Mouse (Mus musculus): ENCODE results near the gene Dnajc30. TPM values are rescaled to one million over a fixed set of nuclear protein-coding genes. Genes with fewer than 3 reads are reported as not detected.

Dnajc30 gene
- polyA plus RNA-seq, 1 experiment: 7.9 TPM

DNA sequence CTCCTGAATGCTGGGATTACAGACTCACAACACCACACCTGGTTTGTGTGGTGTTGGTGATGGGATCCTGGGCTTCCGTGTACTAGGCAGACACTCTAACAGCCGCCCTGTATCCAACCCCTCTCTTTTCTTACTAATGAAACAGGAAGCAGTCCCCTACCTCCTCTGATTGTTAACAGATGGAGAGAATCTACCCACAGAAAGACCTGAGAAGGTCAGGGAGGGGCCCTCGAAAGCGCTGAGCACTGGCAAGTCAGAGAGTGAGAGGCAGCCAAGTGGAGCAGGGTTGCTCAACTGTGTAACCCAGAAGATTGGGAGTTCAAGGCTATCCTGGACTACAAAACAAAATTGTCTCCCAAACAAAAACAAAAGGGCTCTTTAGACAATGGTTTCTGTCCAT lies 22.9 kb downstream of the Dnajc30 start:
- H3K9ac ChIP-seq (ENCODE audit: low read depth, poor library complexity, severe bottlenecking): no peak overlapping the region
- peaks cover 1% of the 10 kb centered on the region for H3K27me3 ChIP-seq (ENCODE audit: control insufficient read depth, insufficient read depth, low read length, poor library complexity, severe bottlenecking)
- TF ChIP-seq POLR2A (IDR thresholded peaks at IDR 0.05; ENCODE audit: insufficient read depth, low read length): no peak
- no peak for TF ChIP-seq EP300 (IDR thresholded peaks at IDR 0.05; ENCODE audit: insufficient read depth, low read depth, low read length)
- no peak for TF ChIP-seq CTCF (IDR thresholded peaks at IDR 0.05; ENCODE audit: low read depth, low read length)
- no peak overlapping the region for H3K4me3 ChIP-seq (ENCODE audit: low read depth, low read length)
- H3K9me3 ChIP-seq (replicated peaks; ENCODE audit: control insufficient read depth, insufficient read depth, low read length, poor library complexity, severe bottlenecking): no peaks in the 10 kb centered on the region
- no peak overlapping the region for H3K27ac ChIP-seq (ENCODE audit: insufficient read depth, low read length)
- no peaks in the 10 kb centered on the region for H3K4me1 ChIP-seq (ENCODE audit: control insufficient read depth, insufficient read depth, low read length)
- H3K36me3 ChIP-seq (ENCODE audit: control insufficient read depth, insufficient read depth, low read length, poor library complexity, severe bottlenecking): no peaks in the 10 kb centered on the region

DNA sequence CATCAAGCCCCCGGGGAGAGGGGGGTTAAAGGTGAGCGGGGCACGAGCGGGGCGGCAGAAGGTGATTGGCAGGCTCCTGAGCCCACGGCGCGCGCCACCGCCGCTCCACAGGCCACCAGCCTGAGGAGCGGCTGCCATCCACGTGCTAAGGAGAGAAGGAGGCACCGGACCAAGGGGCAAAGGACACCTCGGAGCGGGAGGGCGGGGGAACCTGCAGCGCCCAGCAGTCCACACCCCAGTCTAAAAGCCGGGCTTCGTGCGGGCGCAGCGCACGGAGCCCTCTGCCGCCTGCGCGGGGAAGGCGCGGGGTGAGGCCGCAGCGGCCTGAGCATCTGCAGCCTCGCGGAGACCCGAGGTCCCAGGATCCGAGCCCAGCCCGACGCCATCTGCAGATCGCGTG lies 25.7 kb downstream of the Dnajc30 start, which contains the start of gene Mlxipl:
Mlxipl (plus strand) TSS at position 238 of the 400 bp plus-strand sequence.
- Histone ChIP-seq H3K9me3 (replicated peaks; ENCODE audit: control insufficient read depth, insufficient read depth, low read length, poor library complexity, severe bottlenecking) (no peaks in the 10 kb centered on the region), H3K27me3 (ENCODE audit: control insufficient read depth, insufficient read depth, low read length, poor library complexity, severe bottlenecking) (peaks cover 1% of the 10 kb centered on the region), H3K9ac (ENCODE audit: low read depth, poor library complexity, severe bottlenecking) (peak within 1 kb of the TSS; percentile 32), H3K36me3 (ENCODE audit: control insufficient read depth, insufficient read depth, low read length, poor library complexity, severe bottlenecking) (no peaks in the 10 kb centered on the region), H3K4me3 (ENCODE audit: low read depth, low read length) (peak within 1 kb of the TSS; percentile 28), H3K27ac (ENCODE audit: insufficient read depth, low read length) (no peak within 1 kb of the TSS), H3K4me1 (ENCODE audit: control insufficient read depth, insufficient read depth, low read length) (no peaks in the 10 kb centered on the region)
- TF ChIP-seq POLR2A (IDR thresholded peaks at IDR 0.05; ENCODE audit: insufficient read depth, low read length) (no peak), CTCF (IDR thresholded peaks at IDR 0.05; ENCODE audit: low read depth, low read length) (no peak), EP300 (IDR thresholded peaks at IDR 0.05; ENCODE audit: insufficient read depth, low read depth, low read length) (no peak)

GRCm38 (mm10) chr5:135100981-135101380 lies 37.0 kb downstream of the Dnajc30 start:
- H3K36me3 ChIP-seq (ENCODE audit: control insufficient read depth, insufficient read depth, low read length, poor library complexity, severe bottlenecking): no peaks in the 10 kb centered on the region
- H3K27ac ChIP-seq (ENCODE audit: insufficient read depth, low read length): no peak overlapping the region
- H3K9ac ChIP-seq (ENCODE audit: low read depth, poor library complexity, severe bottlenecking): no peak overlapping the region
- H3K27me3 ChIP-seq (ENCODE audit: control insufficient read depth, insufficient read depth, low read length, poor library complexity, severe bottlenecking): no peaks in the 10 kb centered on the region
- no peak overlapping the region for H3K4me3 ChIP-seq (ENCODE audit: low read depth, low read length)
- H3K4me1 ChIP-seq (ENCODE audit: control insufficient read depth, insufficient read depth, low read length): no peaks in the 10 kb centered on the region
- H3K9me3 ChIP-seq (replicated peaks; ENCODE audit: control insufficient read depth, insufficient read depth, low read length, poor library complexity, severe bottlenecking): no peaks in the 10 kb centered on the region
- no peak for TF ChIP-seq EP300 (IDR thresholded peaks at IDR 0.05; ENCODE audit: insufficient read depth, low read depth, low read length)
- TF ChIP-seq POLR2A (IDR thresholded peaks at IDR 0.05; ENCODE audit: insufficient read depth, low read length): no peak
- no peak for TF ChIP-seq CTCF (IDR thresholded peaks at IDR 0.05; ENCODE audit: low read depth, low read length)

DNA sequence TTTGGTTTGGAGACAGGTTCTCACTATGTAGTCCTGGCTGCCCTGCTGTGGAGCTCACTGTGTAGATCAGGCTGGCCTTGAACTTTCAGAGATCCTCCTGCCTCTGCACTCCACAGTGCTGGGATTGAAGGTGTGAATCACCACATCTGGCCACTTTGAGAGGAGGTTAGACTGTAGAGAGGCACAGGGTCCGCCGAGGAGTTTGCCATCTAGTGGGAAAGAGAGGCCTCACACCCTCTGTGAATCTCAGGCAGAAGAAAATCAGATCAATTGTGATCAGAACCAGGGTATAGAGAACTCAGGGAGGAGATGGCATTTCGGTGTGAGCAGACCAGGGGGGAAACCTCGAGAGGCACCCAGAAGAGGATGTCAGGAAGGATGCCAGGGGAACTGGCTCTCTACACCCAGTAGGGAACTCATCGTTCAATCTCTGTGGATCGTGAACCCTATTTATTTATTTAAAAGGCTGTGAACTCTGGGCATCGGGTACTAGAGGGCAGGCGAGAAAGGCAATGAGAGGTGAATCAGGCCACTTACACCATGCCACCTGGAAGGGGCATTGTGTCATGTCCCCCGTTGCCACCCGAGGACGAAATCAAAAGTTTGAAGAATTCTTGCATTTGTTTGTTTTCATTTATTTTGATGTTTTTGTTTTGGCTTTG lies 40.1 kb downstream of the Dnajc30 start:
- Histone ChIP-seq H3K36me3 (ENCODE audit: control insufficient read depth, insufficient read depth, low read length, poor library complexity, severe bottlenecking) (no peaks in the 10 kb centered on the region), H3K9me3 (replicated peaks; ENCODE audit: control insufficient read depth, insufficient read depth, low read length, poor library complexity, severe bottlenecking) (no peaks in the 10 kb centered on the region), H3K27me3 (ENCODE audit: control insufficient read depth, insufficient read depth, low read length, poor library complexity, severe bottlenecking) (no peaks in the 10 kb centered on the region), H3K9ac (ENCODE audit: low read depth, poor library complexity, severe bottlenecking) (no peak overlapping the region), H3K4me3 (ENCODE audit: low read depth, low read length) (no peak overlapping the region), H3K27ac (ENCODE audit: insufficient read depth, low read length) (no peak overlapping the region), H3K4me1 (ENCODE audit: control insufficient read depth, insufficient read depth, low read length) (no peaks in the 10 kb centered on the region)
- TF ChIP-seq EP300 (IDR thresholded peaks at IDR 0.05; ENCODE audit: insufficient read depth, low read depth, low read length) (no peak), CTCF (IDR thresholded peaks at IDR 0.05; ENCODE audit: low read depth, low read length) (peak; percentile 73)

GRCm38 (mm10) chr5:135106758-135107256 lies 42.8 kb downstream of the Dnajc30 start:
- Histone ChIP-seq H3K27ac (ENCODE audit: insufficient read depth, low read length) (no peak overlapping the region), H3K9ac (ENCODE audit: low read depth, poor library complexity, severe bottlenecking) (peak overlapping the region; percentile 56), H3K4me1 (ENCODE audit: control insufficient read depth, insufficient read depth, low read length) (no peaks in the 10 kb centered on the region), H3K27me3 (ENCODE audit: control insufficient read depth, insufficient read depth, low read length, poor library complexity, severe bottlenecking) (no peaks in the 10 kb centered on the region), H3K9me3 (replicated peaks; ENCODE audit: control insufficient read depth, insufficient read depth, low read length, poor library complexity, severe bottlenecking) (no peaks in the 10 kb centered on the region), H3K36me3 (ENCODE audit: control insufficient read depth, insufficient read depth, low read length, poor library complexity, severe bottlenecking) (no peaks in the 10 kb centered on the region), H3K4me3 (ENCODE audit: low read depth, low read length) (peak overlapping the region; percentile 73)
- TF ChIP-seq EP300 (IDR thresholded peaks at IDR 0.05; ENCODE audit: insufficient read depth, low read depth, low read length) (no peak), POLR2A (IDR thresholded peaks at IDR 0.05; ENCODE audit: insufficient read depth, low read length) (peak; percentile 78), CTCF (IDR thresholded peaks at IDR 0.05; ENCODE audit: low read depth, low read length) (no peak)
